Mouse (Mus musculus) c-Kit-positive CD71-positive TER-119-negative erythroid progenitor cells, embryonic 14.5 days (primary cell): ENCODE results near the gene Syt1.

Source experiments
- DNase-seq: peaks from one replicate; pipeline ENCODE4 v3.0.0-alpha.2; 2013; ENCODE audit warnings: low read depth

The Syt1 gene

GRCm38 (mm10) chr10:108885769-108886168 lies 125.0 kb downstream of the Syt1 start:
- DNase-seq: no peak

- no peak for DNase-seq
Observed at GRCm38 (mm10) chr10:108884520-108884919, 126.3 kb downstream of the Syt1 start.

GRCm38 (mm10) chr10:108880372-108880771 lies 130.4 kb downstream of the Syt1 start:
- DNase-seq: no peak

GRCm38 (mm10) chr10:108875730-108876129 lies 135.1 kb downstream of the Syt1 start:
- no peak for DNase-seq

GRCm38 (mm10) chr10:108874687-108875086 lies 136.1 kb downstream of the Syt1 start:
- no peak for DNase-seq

- no peak for DNase-seq
Observed at GRCm38 (mm10) chr10:108872359-108872758, 138.4 kb downstream of the Syt1 start.

GRCm38 (mm10) chr10:108870586-108870985 lies 140.2 kb downstream of the Syt1 start:
- no peak for DNase-seq

GRCm38 (mm10) chr10:108868136-108868535 lies 142.6 kb downstream of the Syt1 start:
- DNase-seq: no peak

GRCm38 (mm10) chr10:108867202-108867601 lies 143.6 kb downstream of the Syt1 start:
- DNase-seq: no peak

- no peak for DNase-seq
Observed at GRCm38 (mm10) chr10:108865586-108865985, 145.2 kb downstream of the Syt1 start.

- no peak for DNase-seq
Observed at GRCm38 (mm10) chr10:108855986-108856385, 154.8 kb downstream of the Syt1 start.

GRCm38 (mm10) chr10:108852757-108853156 lies 158.0 kb downstream of the Syt1 start:
- DNase-seq: no peak

GRCm38 (mm10) chr10:108837434-108837833 lies 173.3 kb downstream of the Syt1 start:
- DNase-seq: no peak

GRCm38 (mm10) chr10:108832248-108832647 lies 178.5 kb downstream of the Syt1 start:
- no peak for DNase-seq

GRCm38 (mm10) chr10:108831801-108832200 lies 179.0 kb downstream of the Syt1 start:
- DNase-seq: no peak

- DNase-seq: no peak
Observed at GRCm38 (mm10) chr10:108822273-108822672, 188.5 kb downstream of the Syt1 start.

- no peak for DNase-seq
Observed at GRCm38 (mm10) chr10:108815339-108815738, 195.4 kb downstream of the Syt1 start.

- no peak for DNase-seq
Observed at GRCm38 (mm10) chr10:108804380-108804779, 206.4 kb downstream of the Syt1 start.

- DNase-seq: no peak
Observed at GRCm38 (mm10) chr10:108800776-108801175, 210.0 kb downstream of the Syt1 start.

- DNase-seq: no peak
Observed at GRCm38 (mm10) chr10:108798826-108799225, 212.0 kb downstream of the Syt1 start.

GRCm38 (mm10) chr10:108782817-108783216 lies 228.0 kb downstream of the Syt1 start:
- no peak for DNase-seq

- no peak for DNase-seq
Observed at GRCm38 (mm10) chr10:108780614-108781013, 230.2 kb downstream of the Syt1 start.

GRCm38 (mm10) chr10:108776735-108777134 lies 234.0 kb downstream of the Syt1 start:
- no peak for DNase-seq

- no peak for DNase-seq
Observed at GRCm38 (mm10) chr10:108771081-108771480, 239.7 kb downstream of the Syt1 start.

GRCm38 (mm10) chr10:108765564-108765963 lies 245.2 kb downstream of the Syt1 start:
- DNase-seq: no peak
